Mouse (Mus musculus) cerebellum, adult 9-11 months (tissue): ENCODE measurements around the gene Vmn1r84.

Source experiments
- DNase-seq: peaks from one replicate; pipeline ENCODE4 v3.0.0; 2022

Vmn1r84 gene

GRCm38 (mm10) chr7:12369173-12369572, at the start of gene Vmn1r84:
TSS of gene Vmn1r84 (minus strand) at chr7:12369273.
- no peak for DNase-seq

- no peak for DNase-seq
Measured at GRCm38 (mm10) chr7:12329381-12329780, 39.7 kb downstream of the Vmn1r84 start, which contains the start of gene Vmn1r83. TSS of gene Vmn1r83 (minus strand) at chr7:12329481.
